Mouse (Mus musculus) small intestine, adult 10 weeks (tissue): ENCODE results near the gene Gm44596. TPM values are rescaled to one million over a fixed set of nuclear protein-coding genes. Genes with fewer than 3 reads are reported as not detected.

Source experiments
- polyA plus RNA-seq: library from polyadenylated mRNA; stranded (reverse); fragments of 350-450 nt; fragmentation: Illumina TruSeq; extraction: RNeasy Lipid Tissue Mini Kit (QIAGEN cat#74804); gene quantifications from one replicate; pipeline ENCODE4 v1.2.3, GENCODE M21; 2014; ENCODE audit warnings: low replicate concordance

The Gm44596 gene
- not detected for polyA plus RNA-seq

DNA sequence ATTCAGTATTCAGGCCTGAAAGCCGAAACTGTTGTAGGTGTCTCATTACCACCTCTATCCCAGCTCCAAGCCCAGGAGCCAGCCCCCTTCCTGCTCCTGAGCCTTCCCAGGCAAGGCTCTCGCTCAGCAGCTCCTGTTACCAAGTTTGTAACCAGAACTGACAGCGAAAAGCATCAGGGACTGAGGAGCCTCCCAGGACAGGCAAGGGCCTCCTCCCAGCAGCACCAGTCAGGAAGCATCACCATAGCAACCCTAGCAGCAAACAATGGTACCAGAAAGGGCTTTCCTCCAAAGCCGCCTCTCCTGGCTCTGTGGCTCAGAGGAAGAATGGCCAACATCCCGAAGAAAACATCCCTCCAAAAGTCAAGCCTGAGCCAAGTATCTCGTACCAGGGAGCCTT, at the start of gene Gm44596, which contains the start of gene Tex52:
Gm44596 (plus strand) TSS at position 312 of the 400 bp plus-strand sequence.
Tex52 (plus strand) TSS at position 265 of the 400 bp plus-strand sequence.

DNA sequence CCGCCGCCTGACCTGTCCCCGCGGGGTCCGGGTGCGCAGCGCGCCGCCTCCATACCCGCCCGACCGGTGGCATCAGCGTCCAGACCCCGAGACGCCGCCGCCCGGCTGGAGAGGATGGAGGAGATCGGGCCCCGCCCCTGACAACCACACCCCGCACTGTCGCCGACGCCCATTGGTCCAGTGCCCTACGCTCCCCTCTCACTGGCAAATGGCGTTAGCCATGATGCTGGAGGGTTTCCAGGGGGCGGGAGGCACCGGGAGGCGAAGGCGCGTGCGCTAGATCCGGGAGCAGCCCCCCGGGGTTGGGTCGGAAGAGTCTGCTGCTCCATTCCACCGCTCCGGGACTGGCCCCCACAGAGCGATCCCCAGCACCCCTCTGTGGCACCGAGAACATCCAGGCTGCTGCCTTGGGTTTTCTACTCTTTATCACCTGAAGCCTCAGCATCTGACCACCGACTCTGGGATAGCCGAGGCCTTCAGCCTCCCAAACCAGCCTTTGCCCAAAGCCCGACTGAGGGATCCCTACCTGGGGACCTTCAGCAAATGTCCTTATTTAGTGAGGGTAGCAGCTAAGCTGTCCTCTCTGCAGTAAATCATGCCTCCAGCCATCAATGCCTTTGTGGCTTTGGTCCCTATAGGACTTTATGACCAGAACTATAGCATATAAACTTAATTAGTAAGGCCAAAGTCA, 19.4 kb upstream of the Gm44596 start, which contains the start of gene Tulp3:
Tulp3 (minus strand) TSS at position 126 of the 691 bp plus-strand sequence.

DNA sequence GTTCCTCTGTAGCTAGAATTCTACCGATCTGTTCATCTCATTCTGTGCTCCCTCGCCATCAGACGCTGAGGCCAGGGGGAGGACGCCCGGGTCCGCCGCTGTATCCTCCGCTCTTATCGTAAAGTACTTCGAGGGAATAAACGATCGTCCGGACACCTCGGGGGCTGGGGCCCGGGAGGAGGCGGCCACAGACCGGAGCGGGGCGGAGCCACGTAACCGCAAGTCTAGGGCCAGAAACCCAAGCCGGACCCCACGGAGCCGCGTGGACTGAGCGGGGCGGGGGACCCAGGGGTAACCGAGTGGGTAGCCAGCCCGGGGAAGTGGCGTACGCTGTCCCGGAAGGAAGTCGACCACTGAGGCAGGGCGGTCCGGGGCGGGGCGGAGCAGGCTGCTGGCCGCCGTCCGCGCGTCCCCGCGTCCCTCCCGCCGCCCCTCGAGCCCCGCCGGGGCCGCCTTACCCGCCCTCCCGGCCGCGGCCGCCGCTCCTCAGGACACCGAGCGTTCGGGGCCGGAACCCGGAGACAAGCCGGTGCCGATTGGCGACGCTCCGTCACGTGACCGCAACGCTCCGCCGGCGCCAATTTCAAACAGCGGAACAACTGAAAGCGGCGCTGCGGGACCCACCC, 12.8 kb upstream of the Gm44596 start, which contains the start of the genes Rhno1 and Foxm1:
Rhno1 (minus strand) TSS at position 531 of the 626 bp plus-strand sequence.
Foxm1 (plus strand) TSS at position 587 of the 626 bp plus-strand sequence.

DNA sequence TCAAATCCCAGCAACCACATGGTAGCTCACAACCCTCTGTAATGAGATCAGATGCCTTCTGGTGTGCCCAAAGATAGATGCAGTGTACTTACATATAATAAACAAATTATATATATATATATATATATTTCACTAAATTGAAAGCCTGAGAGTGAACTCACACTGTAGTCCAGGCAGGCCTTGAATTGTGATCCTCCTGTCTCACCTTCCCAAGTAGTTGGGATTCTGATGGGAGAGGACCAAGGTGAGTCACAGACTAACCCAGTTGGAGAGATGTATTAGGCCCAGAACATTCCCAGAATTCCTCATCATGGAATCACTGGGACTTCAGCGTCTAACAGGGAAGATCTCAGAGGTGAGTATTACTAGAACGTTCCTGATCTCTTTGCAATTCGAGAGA, 23.7 kb downstream of the Gm44596 start, which contains the start of gene Nrip2:
Nrip2 (plus strand) TSS at position 301 of the 400 bp plus-strand sequence.

DNA sequence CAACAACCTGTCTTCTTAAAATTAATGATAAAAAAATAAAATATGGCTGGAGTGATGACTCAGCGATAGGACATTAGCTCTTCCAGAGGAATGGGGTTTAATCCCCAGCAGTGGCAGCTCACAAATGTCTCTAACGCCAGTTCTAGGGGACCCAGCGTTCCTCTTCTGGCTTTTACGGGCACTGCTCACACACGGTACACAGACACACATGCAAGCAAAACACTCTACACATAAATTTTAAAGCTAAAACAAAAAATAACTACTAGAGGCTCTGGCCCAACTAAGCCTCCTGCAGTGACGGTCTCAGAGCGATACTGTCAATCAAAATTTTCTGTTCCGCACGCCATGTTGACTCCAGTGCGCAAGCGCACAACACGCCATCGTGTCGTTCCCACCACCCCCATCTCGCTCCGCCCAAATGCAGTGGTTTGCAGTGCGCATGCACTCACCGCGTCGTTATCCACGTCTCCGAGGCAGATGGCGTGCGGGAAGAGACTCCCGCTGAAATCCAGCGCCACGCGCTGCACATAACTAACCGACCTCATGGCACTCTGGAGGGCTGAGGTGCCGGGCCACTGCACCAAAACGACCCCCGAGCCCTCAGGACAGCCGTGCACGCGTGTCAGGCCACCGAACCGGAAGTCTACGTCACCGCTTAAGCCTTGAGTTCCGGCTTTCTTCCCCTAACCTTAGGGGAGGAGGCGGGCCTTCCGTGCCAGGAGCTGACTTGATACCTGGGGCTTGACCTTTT, 49.1 kb downstream of the Gm44596 start, which contains the start of gene Itfg2:
Itfg2 (minus strand) TSS at position 663 of the 751 bp plus-strand sequence.

DNA sequence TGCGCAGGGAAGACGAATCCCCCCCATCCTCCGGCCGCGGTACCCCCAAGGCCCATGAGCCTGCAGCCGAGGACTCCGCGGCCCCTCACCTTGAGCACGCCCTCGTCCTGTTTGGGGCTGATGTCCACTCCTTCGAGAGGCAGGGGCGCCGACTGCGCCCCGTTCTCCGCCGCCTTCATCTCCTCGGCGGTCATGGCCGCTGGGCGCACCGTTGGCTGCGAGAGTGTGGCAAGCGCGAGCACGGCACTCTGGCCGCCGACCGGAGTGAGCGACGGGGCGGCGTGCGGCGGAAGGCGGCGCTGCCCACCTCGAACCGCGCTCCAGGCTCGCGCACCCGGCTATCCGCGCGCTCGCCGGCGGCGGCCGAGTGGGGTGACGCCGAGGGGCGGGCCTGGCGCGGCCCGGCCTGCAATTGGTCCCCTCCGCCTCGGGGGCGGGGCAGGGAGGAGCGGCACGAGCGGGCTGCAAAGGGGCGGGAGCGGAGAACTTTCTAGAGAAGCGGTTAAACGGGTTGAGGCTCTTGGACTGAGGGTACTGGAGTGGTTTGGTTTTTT, 63.1 kb downstream of the Gm44596 start, which contains the start of gene Fkbp4:
Fkbp4 (minus strand) TSS at position 361 of the 554 bp plus-strand sequence.

Other genes starting within 250 kb of the Gm44596 start
- 0.67 TPM for gene Tspan9, start 231.9 kb upstream of the Gm44596 start, polyA plus RNA-seq
- gene Tead4, start 74.7 kb upstream of the Gm44596 start, polyA plus RNA-seq = 0.26 TPM
- 0.48 TPM for gene Tulp3, start 19.7 kb upstream of the Gm44596 start, polyA plus RNA-seq
- gene Rhno1, start 12.6 kb upstream of the Gm44596 start, polyA plus RNA-seq = 6.1 TPM
- 1.3 TPM for gene Foxm1, start 12.5 kb upstream of the Gm44596 start, polyA plus RNA-seq
- not detected for gene Tex52, start within 50 bp of the Gm44596 start, polyA plus RNA-seq
- not detected for gene Nrip2, start 23.8 kb downstream of the Gm44596 start, polyA plus RNA-seq
- gene Itfg2, start 49.4 kb downstream of the Gm44596 start, polyA plus RNA-seq = 1.8 TPM
- gene Fkbp4, start 63.2 kb downstream of the Gm44596 start, polyA plus RNA-seq = 33.3 TPM
- gene Pzp, start 151.2 kb downstream of the Gm44596 start, polyA plus RNA-seq = 3.0 TPM
- 2.3 TPM for gene A2ml1, start 206.1 kb downstream of the Gm44596 start, polyA plus RNA-seq
- gene Klrb1a, start 248.0 kb downstream of the Gm44596 start, polyA plus RNA-seq = 5.9 TPM